Mouse (Mus musculus): Measurements from ENCODE around the gene Ldlrad2. TPM values are rescaled to one million over a fixed set of nuclear protein-coding genes. Genes with fewer than 3 reads are reported as not detected.
"Not testable (repeated sequence)": the region's sequence is repeated elsewhere in the genome, so short reads cannot be mapped to it uniquely, and the experiment has no call there.

The Ldlrad2 gene
- not detected for total RNA-seq (2021)

GRCm38 (mm10) chr4:137574469-137574868, at the start of gene Ldlrad2:
Gene Ldlrad2 (minus strand): TSS chr4:137574569.
- intact Hi-C loops (cut with DNase I): no loop called here
- DNase-seq: no peak

- no peak for DNase-seq
- intact Hi-C loops (cut with DNase I): no loop called here
These were observed 48.5 kb upstream of the Ldlrad2 start for GRCm38 (mm10) chr4:137622847-137623246.

- no peak for DNase-seq
- intact Hi-C loops (cut with DNase I): no loop called here
These were observed 35.9 kb upstream of the Ldlrad2 start for GRCm38 (mm10) chr4:137610256-137610655.

GRCm38 (mm10) chr4:137609702-137610101, 35.3 kb upstream of the Ldlrad2 start:
- DNase-seq: no peak
- intact Hi-C loops (cut with DNase I): no loop called here

- no peak for DNase-seq
- intact Hi-C loops (cut with DNase I): no loop called here
These were observed 34.9 kb upstream of the Ldlrad2 start for GRCm38 (mm10) chr4:137609281-137609680.

GRCm38 (mm10) chr4:137607023-137607422, 32.7 kb upstream of the Ldlrad2 start:
- DNase-seq: no peak
- intact Hi-C loops (cut with DNase I): no loop called here

- intact Hi-C loops (cut with DNase I): no loop called here
- DNase-seq: no peak
These were observed 29.2 kb upstream of the Ldlrad2 start for GRCm38 (mm10) chr4:137603449-137604171.

- intact Hi-C loops (cut with DNase I): no loop called here
- no peak for DNase-seq
These were observed 24.2 kb upstream of the Ldlrad2 start for GRCm38 (mm10) chr4:137598577-137598976.

GRCm38 (mm10) chr4:137597098-137597630, 22.8 kb upstream of the Ldlrad2 start:
- no peak for DNase-seq
- intact Hi-C loops (cut with DNase I): no loop called here

- no peak for DNase-seq
- intact Hi-C loops (cut with DNase I): no loop called here
These were observed 20.3 kb upstream of the Ldlrad2 start for GRCm38 (mm10) chr4:137594496-137595270.

- peak; percentile 100 for DNase-seq
- intact Hi-C loops (cut with DNase I): no loop called here
These were observed 19.5 kb upstream of the Ldlrad2 start, which contains the start of gene Usp48 for GRCm38 (mm10) chr4:137593601-137594495. Gene Usp48 (plus strand): TSS chr4:137593755.

GRCm38 (mm10) chr4:137590961-137591360, 16.6 kb upstream of the Ldlrad2 start:
- peak; percentile 15 for DNase-seq
- intact Hi-C loops (cut with DNase I): no loop called here

- intact Hi-C loops (cut with DNase I): no loop called here
- DNase-seq: no peak
These were observed 15.2 kb upstream of the Ldlrad2 start for GRCm38 (mm10) chr4:137589586-137589985.

- DNase-seq; intact Hi-C loops (cut with DNase I): not testable (repeated sequence)
These were observed 14.7 kb upstream of the Ldlrad2 start for GRCm38 (mm10) chr4:137589095-137589494.

- no peak for DNase-seq
- intact Hi-C loops (cut with DNase I): no loop called here
These were observed 7.4 kb upstream of the Ldlrad2 start for GRCm38 (mm10) chr4:137581815-137582214.

GRCm38 (mm10) chr4:137580299-137580698, 5.9 kb upstream of the Ldlrad2 start:
- DNase-seq: no peak
- intact Hi-C loops (cut with DNase I): no loop called here

GRCm38 (mm10) chr4:137579789-137580188, 5.4 kb upstream of the Ldlrad2 start:
- DNase-seq: no peak
- intact Hi-C loops (cut with DNase I): no loop called here

GRCm38 (mm10) chr4:137578181-137578845, 3.9 kb upstream of the Ldlrad2 start:
- DNase-seq: peak; percentile 53
- intact Hi-C loops (cut with DNase I): no loop called here

- DNase-seq: no peak
- intact Hi-C loops (cut with DNase I): no loop called here
These were observed 3.1 kb upstream of the Ldlrad2 start for GRCm38 (mm10) chr4:137577486-137577885.

- no peak for DNase-seq
- intact Hi-C loops (cut with DNase I): no loop called here
These were observed 4.5 kb downstream of the Ldlrad2 start for GRCm38 (mm10) chr4:137569873-137570272.
